Mouse (Mus musculus) liver, postnatal 0 days (tissue): ENCODE results near the gene Klhl10.

Source experiments
- CTCF ChIP-seq: sonication (generic); IDR thresholded peaks from 2 replicates; pipeline ENCODE4 v1.5.1; 2016; ENCODE audit warnings: antibody characterized with exemption, low read depth
- EP300 ChIP-seq: IDR thresholded peaks from 2 replicates; pipeline ENCODE4 v1.6.1; 2016; ENCODE audit warnings: antibody characterized with exemption, low read depth, mild to moderate bottlenecking

GRCm38 (mm10) chr11:100402682-100403081 lies 39.0 kb upstream of the Klhl10 start:
- TF ChIP-seq EP300 = no peak
- TF ChIP-seq CTCF = no peak
